Mouse (Mus musculus): Measurements from ENCODE around the gene Gm20075. TPM values are rescaled to one million over a fixed set of nuclear protein-coding genes. Genes with fewer than 3 reads are reported as not detected.

The Gm20075 gene
- 0.26 and 1.8 TPM in 2 replicates for polyA plus RNA-seq (2012; ENCODE audit: low replicate concordance)

DNA sequence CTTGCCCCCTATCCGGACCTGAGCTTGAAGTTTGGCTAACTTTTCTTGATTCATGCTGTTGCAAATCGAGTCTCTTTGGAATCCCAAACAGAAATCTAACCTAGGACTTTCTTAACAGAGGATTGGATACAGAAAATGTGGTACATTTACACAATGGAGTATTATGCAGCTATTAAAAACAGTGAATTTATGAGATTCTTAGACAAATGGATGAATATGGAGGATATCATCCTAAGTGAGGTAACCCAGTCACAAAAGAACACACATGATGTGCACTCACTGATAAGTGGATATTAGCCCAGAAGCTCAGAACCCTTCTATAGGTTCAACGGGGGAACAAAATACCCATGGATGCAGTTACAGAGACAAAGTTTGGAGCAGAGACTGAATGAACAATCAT is at the start of gene Gm20075:
Gene Gm20075 (minus strand): TSS at position 101 of the 400 bp plus-strand sequence.

GRCm38 (mm10) chr13:96081754-96082153 is 578 bp upstream of the Gm20075 start, which contains the start of gene Gm17190:
Gene Gm17190, plus strand, starts transcription at chr13:96082054.

Other genes with a start within 250 kb of the Gm20075 start
- 1.5 and 2.3 TPM in 2 replicates for gene Iqgap2, start 189.5 kb downstream of the Gm20075 start, polyA plus RNA-seq (2012; ENCODE audit: low replicate concordance)
- not detected in 2 replicates for gene Gm17190, start 678 bp upstream of the Gm20075 start, polyA plus RNA-seq (2012; ENCODE audit: low replicate concordance)
- 0.02 TPM in 1 of 2 replicates, not detected in the other for gene Sv2c, start 51.2 kb upstream of the Gm20075 start, polyA plus RNA-seq (2012; ENCODE audit: low replicate concordance)

Data from leukemia stem cell, adult 10-12 weeks (primary cell).